Mouse (Mus musculus): ENCODE results near the gene Pcgf6. TPM values are rescaled to one million over a fixed set of nuclear protein-coding genes. Genes with fewer than 3 reads are reported as not detected.

Pcgf6 gene
- polyA plus RNA-seq (2015; fragmentation: Nextera tagmentation; extraction: Ambion mirVana) = 10.7 and 11.0 TPM in 2 replicates

GRCm38 (mm10) chr19:47050271-47051032, at the start of gene Pcgf6:
Pcgf6 (minus strand) TSS chr19:47050906.

GRCm38 (mm10) chr19:47090550-47091156, 39.9 kb upstream of the Pcgf6 start, which contains the start of the genes Usmg5 and Pdcd11:
Usmg5 (minus strand) TSS chr19:47090647.
Pdcd11 (plus strand) TSS chr19:47090768.

GRCm38 (mm10) chr19:47067096-47067882, 16.6 kb upstream of the Pcgf6 start, which contains the start of gene Taf5:
Taf5 (plus strand) TSS chr19:47067746.

GRCm38 (mm10) chr19:47014447-47015381, 36.0 kb downstream of the Pcgf6 start, which contains the start of the genes Ina and Nt5c2:
Ina (plus strand) TSS chr19:47014698.
Nt5c2 (minus strand) TSS chr19:47015153.

Other genes starting within 250 kb of the Pcgf6 start
- gene Ina, start 36.2 kb downstream of the Pcgf6 start, polyA plus RNA-seq (2015; fragmentation: Nextera tagmentation; extraction: Ambion mirVana) = not detected in 2 replicates
- 72.4 and 77.8 TPM in 2 replicates for gene Nt5c2, start 35.8 kb downstream of the Pcgf6 start, polyA plus RNA-seq (2015; fragmentation: Nextera tagmentation; extraction: Ambion mirVana)
- gene Taf5, start 16.8 kb upstream of the Pcgf6 start, polyA plus RNA-seq (2015; fragmentation: Nextera tagmentation; extraction: Ambion mirVana) = 5.3 and 6.0 TPM in 2 replicates
- gene Usmg5, start 39.7 kb upstream of the Pcgf6 start, polyA plus RNA-seq (2015; fragmentation: Nextera tagmentation; extraction: Ambion mirVana) = 862 and 952 TPM in 2 replicates
- 7.0 and 7.4 TPM in 2 replicates for gene Pdcd11, start 39.9 kb upstream of the Pcgf6 start, polyA plus RNA-seq (2015; fragmentation: Nextera tagmentation; extraction: Ambion mirVana)
- 4.7 and 5.6 TPM in 2 replicates for gene Calhm2, start 87.4 kb upstream of the Pcgf6 start, polyA plus RNA-seq (2015; fragmentation: Nextera tagmentation; extraction: Ambion mirVana)
- not detected in 2 replicates for gene Calhm1, start 93.3 kb upstream of the Pcgf6 start, polyA plus RNA-seq (2015; fragmentation: Nextera tagmentation; extraction: Ambion mirVana)
- gene Calhm3, start 106.9 kb upstream of the Pcgf6 start, polyA plus RNA-seq (2015; fragmentation: Nextera tagmentation; extraction: Ambion mirVana) = not detected in 2 replicates
- gene Neurl1a, start 127.9 kb upstream of the Pcgf6 start, polyA plus RNA-seq (2015; fragmentation: Nextera tagmentation; extraction: Ambion mirVana) = 0.96 and 1.4 TPM in 2 replicates

All from spleen, postnatal 0 days (tissue).